Mouse (Mus musculus) NIH3T3 (cell line): ENCODE results near the gene Syce2.
A peak's percentile ranks its signal among the peaks of the same experiment; 100 is the strongest.

Source experiments
- DNase-seq: peaks from one replicate; pipeline ENCODE4 v3.0.0-alpha.2; 2012; ENCODE audit warnings: low read depth

Gene Syce2

GRCm38 (mm10) chr8:84928456-84929306 lies 56.8 kb downstream of the Syce2 start:
- peak; percentile 91 for DNase-seq

- DNase-seq, result no peak
These were observed 58.7 kb downstream of the Syce2 start for GRCm38 (mm10) chr8:84930582-84930981.

- no peak for DNase-seq
These were observed 62.1 kb downstream of the Syce2 start for GRCm38 (mm10) chr8:84933767-84934559.

- no peak for DNase-seq
These were observed 62.9 kb downstream of the Syce2 start for GRCm38 (mm10) chr8:84934860-84935259.

- DNase-seq, result no peak
These were observed 63.6 kb downstream of the Syce2 start for GRCm38 (mm10) chr8:84935489-84935888.

GRCm38 (mm10) chr8:84936041-84936961 lies 64.4 kb downstream of the Syce2 start:
- no peak for DNase-seq

- no peak for DNase-seq
These were observed 65.1 kb downstream of the Syce2 start, which contains the start of gene Mast1 for GRCm38 (mm10) chr8:84936962-84937546. TSS of gene Mast1 (minus strand) at chr8:84937359.
